26 mouse cellular contexts compared by ENCODE assay signal in genomic region chr11:5476806-5477205, GRCm38 (mm10). TPM values are rescaled to one million over a fixed set of nuclear protein-coding genes. Genes with fewer than 3 reads are reported as not detected.
DNase-seq lines count a peak whose midpoint lies in the region; ATAC-seq and TF ChIP-seq lines count a peak whose summit lies in the region.
"Had no signal": no experiment of that assay in that cellular context is flagged by ENCODE, and none has a peak within 500 bp of the region (broad histone marks: within the 10 kb centered on the region; RNA-seq: fewer than 3 reads in every experiment).

No protein-coding gene starts in this region.

- TF ChIP-seq EP300 in ES-Bruce4 (IDR thresholded peaks at IDR 0.05; ENCODE audit: insufficient read depth, low read depth, low read length) = no peak

- no peak overlapping the region for H3K4me3 ChIP-seq in midbrain, embryonic 11.5 days (ENCODE audit: low read depth, low read length)
- no peak overlapping the region for H3K4me3 ChIP-seq in midbrain, postnatal 0 days (ENCODE audit: low read depth, low read length)
- no peak overlapping the region for H3K4me3 ChIP-seq in ES-Bruce4 (ENCODE audit: low read depth, low read length)
- H3K4me3 ChIP-seq in neural tube, embryonic 15.5 days (replicated peaks) = no peak overlapping the region
- H3K4me3 ChIP-seq: embryonic facial prominence, embryonic 13.5 days; embryonic facial prominence, embryonic 15.5 days; erythroblast, embryonic 14.5 days; forebrain, embryonic 10.5 days; forebrain, embryonic 12.5 days had no signal

- 89% methylated on average over 4 of the region's 4 CpGs for WGBS in midbrain, embryonic 11.5 days
- 92% methylated on average over 4 of the region's 4 CpGs for WGBS in midbrain, postnatal 0 days
- WGBS in neural tube, embryonic 15.5 days = 79% methylated on average over 4 of the region's 4 CpGs

- no peak for ATAC-seq in midbrain, embryonic 11.5 days (ENCODE audit: low FRiP score)
- no peak for ATAC-seq in midbrain, postnatal 0 days (ENCODE audit: low FRiP score)
- no peak for ATAC-seq in neural tube, embryonic 15.5 days (ENCODE audit: low FRiP score)
- ATAC-seq: activated CD4-positive, CD25-positive, alpha-beta regulatory T cell, adult 4 months; CD4-positive, CD25-positive, alpha-beta regulatory T cell, adult 4 months; forebrain, embryonic 14.5 days; forebrain, embryonic 16.5 days; Patski had no signal

- H3K4me2 ChIP-seq in midbrain, embryonic 11.5 days = no peak overlapping the region
- no peak overlapping the region for H3K4me2 ChIP-seq in midbrain, postnatal 0 days (ENCODE audit: low read depth, low read length, poor library complexity, severe bottlenecking)
- H3K4me2 ChIP-seq in neural tube, embryonic 15.5 days = no peak overlapping the region
- H3K4me2 ChIP-seq: embryonic facial prominence, embryonic 13.5 days; embryonic facial prominence, embryonic 15.5 days; forebrain, embryonic 12.5 days had no signal

- no peak for TF ChIP-seq POLR2A in ES-Bruce4 (IDR thresholded peaks at IDR 0.05; ENCODE audit: insufficient read depth, low read length)

- H3K27ac ChIP-seq in midbrain, embryonic 11.5 days (ENCODE audit: low read depth, low read length) = no peak overlapping the region
- no peak overlapping the region for H3K27ac ChIP-seq in midbrain, postnatal 0 days (ENCODE audit: low read depth, low read length)
- no peak overlapping the region for H3K27ac ChIP-seq in ES-Bruce4 (ENCODE audit: insufficient read depth, low read length)
- no peak overlapping the region for H3K27ac ChIP-seq in neural tube, embryonic 15.5 days (replicated peaks)
- H3K27ac ChIP-seq: embryonic facial prominence, embryonic 13.5 days; embryonic facial prominence, embryonic 15.5 days; forebrain, embryonic 10.5 days; forebrain, embryonic 12.5 days had no signal

- no peaks in the 10 kb centered on the region for H3K36me3 ChIP-seq in midbrain, embryonic 11.5 days (ENCODE audit: control insufficient read depth, insufficient read depth, low read length)
- H3K36me3 ChIP-seq in midbrain, postnatal 0 days (ENCODE audit: insufficient read depth, low read length) = no peaks in the 10 kb centered on the region
- H3K36me3 ChIP-seq in ES-Bruce4 (ENCODE audit: control insufficient read depth, insufficient read depth, low read length, poor library complexity, severe bottlenecking) = no peaks in the 10 kb centered on the region
- H3K36me3 ChIP-seq in neural tube, embryonic 15.5 days = no peaks in the 10 kb centered on the region
- H3K36me3 ChIP-seq: embryonic facial prominence, embryonic 13.5 days; embryonic facial prominence, embryonic 15.5 days; forebrain, embryonic 10.5 days; forebrain, embryonic 12.5 days; G1E had no signal

- no peaks in the 10 kb centered on the region for H3K9me3 ChIP-seq in midbrain, embryonic 11.5 days (ENCODE audit: control insufficient read depth, low read length)
- H3K9me3 ChIP-seq in midbrain, postnatal 0 days (ENCODE audit: low read length) = no peaks in the 10 kb centered on the region
- no peaks in the 10 kb centered on the region for H3K9me3 ChIP-seq in ES-Bruce4 (replicated peaks; ENCODE audit: control insufficient read depth, insufficient read depth, low read length, poor library complexity, severe bottlenecking)
- H3K9me3 ChIP-seq in neural tube, embryonic 15.5 days (replicated peaks) = no peaks in the 10 kb centered on the region
- H3K9me3 ChIP-seq: embryonic facial prominence, embryonic 13.5 days; embryonic facial prominence, embryonic 15.5 days; forebrain, embryonic 10.5 days; forebrain, embryonic 12.5 days; G1E had no signal

- no peaks in the 10 kb centered on the region for H3K27me3 ChIP-seq in midbrain, embryonic 11.5 days (ENCODE audit: control insufficient read depth, insufficient read depth, low read length)
- no peaks in the 10 kb centered on the region for H3K27me3 ChIP-seq in midbrain, postnatal 0 days (ENCODE audit: insufficient read depth, low read length)
- no peaks in the 10 kb centered on the region for H3K27me3 ChIP-seq in ES-Bruce4 (ENCODE audit: control insufficient read depth, insufficient read depth, low read length, poor library complexity, severe bottlenecking)
- no peaks in the 10 kb centered on the region for H3K27me3 ChIP-seq in neural tube, embryonic 15.5 days (replicated peaks)
- H3K27me3 ChIP-seq: embryonic facial prominence, embryonic 13.5 days; embryonic facial prominence, embryonic 15.5 days; forebrain, embryonic 12.5 days; Patski had no signal

- no peaks in the 10 kb centered on the region for H3K4me1 ChIP-seq in midbrain, embryonic 11.5 days (ENCODE audit: control insufficient read depth, insufficient read depth, low read length)
- H3K4me1 ChIP-seq in midbrain, postnatal 0 days (ENCODE audit: insufficient read depth, low read length) = no peaks in the 10 kb centered on the region
- H3K4me1 ChIP-seq in ES-Bruce4 (ENCODE audit: control insufficient read depth, insufficient read depth, low read length) = peaks cover 2% of the 10 kb centered on the region
- no peaks in the 10 kb centered on the region for H3K4me1 ChIP-seq in neural tube, embryonic 15.5 days
- H3K4me1 ChIP-seq: embryonic facial prominence, embryonic 13.5 days; embryonic facial prominence, embryonic 15.5 days; forebrain, embryonic 10.5 days; forebrain, embryonic 12.5 days had no signal

- no peak overlapping the region for H3K9ac ChIP-seq in midbrain, embryonic 11.5 days (ENCODE audit: low read length)
- no peak overlapping the region for H3K9ac ChIP-seq in midbrain, postnatal 0 days (replicated peaks; ENCODE audit: low read length, poor library complexity, severe bottlenecking)
- H3K9ac ChIP-seq in ES-Bruce4 (ENCODE audit: low read depth, poor library complexity, severe bottlenecking) = peak overlapping the region; percentile 57; the same call in 1 of the 2 replicates
- no peak overlapping the region for H3K9ac ChIP-seq in neural tube, embryonic 15.5 days (replicated peaks)
- H3K9ac ChIP-seq: embryonic facial prominence, embryonic 13.5 days; embryonic facial prominence, embryonic 15.5 days; forebrain, embryonic 12.5 days had no signal

- TF ChIP-seq CTCF in midbrain, postnatal 0 days (IDR thresholded peaks at IDR 0.05) = no peak
- TF ChIP-seq CTCF in ES-Bruce4 (IDR thresholded peaks at IDR 0.05; ENCODE audit: low read depth, low read length) = no peak

- DNase-seq in midbrain, embryonic 11.5 days (ENCODE audit: low spot score, missing footprints) = peak; percentile 2
- DNase-seq in midbrain, postnatal 0 days (ENCODE audit: low spot score) = no peak
- DNase-seq in thymus, postnatal 25 days = no peak
- DNase-seq: adrenal gland, adult 8-10 months; adrenal gland, postnatal 14 days; adrenal gland, postnatal 36 days; B cell, adult 2 months; cerebellum, adult 11-12 months; cerebellum, adult 2 months; cerebellum, adult 9-10 months; cerebellum, postnatal 10 days; cerebellum, postnatal 36 days; embryo, embryonic 11 days had no signal

RNA-seq across cellular contexts. Expression of gene Znrf3, which starts 32.2 kb away (rescaled TPM):
- 10.4 and 10.8 TPM in 2 replicates for polyA plus RNA-seq in midbrain, embryonic 11.5 days (2014; fragmentation: Nextera tagmentation; extraction: Ambion mirVana)
- 11.0 and 12.5 TPM in 2 replicates for total RNA-seq in midbrain, postnatal 0 days (2014; rRNA removed)
- polyA plus RNA-seq in midbrain, postnatal 0 days (2015; fragmentation: Nextera tagmentation; extraction: Ambion mirVana) = 6.9 and 7.8 TPM in 2 replicates
- polyA plus RNA-seq in ES-Bruce4 (2011; ENCODE audit: insufficient read depth, insufficient read length, low read depth, missing spikeins) = 13.5 and 15.8 TPM in 2 replicates
- 7.2 and 8.5 TPM in 2 replicates for polyA plus RNA-seq in neural tube, embryonic 15.5 days (2015; fragmentation: Nextera tagmentation; extraction: Ambion mirVana)

RNA-seq across cellular contexts. Expression of gene Xbp1, which starts 43.7 kb away (rescaled TPM):
- 126 and 133 TPM in 2 replicates for polyA plus RNA-seq in midbrain, embryonic 11.5 days (2014; fragmentation: Nextera tagmentation; extraction: Ambion mirVana)
- 120 and 124 TPM in 2 replicates for total RNA-seq in midbrain, postnatal 0 days (2014; rRNA removed)
- 89.5 and 97.4 TPM in 2 replicates for polyA plus RNA-seq in midbrain, postnatal 0 days (2015; fragmentation: Nextera tagmentation; extraction: Ambion mirVana)
- 44.0 and 46.7 TPM in 2 replicates for polyA plus RNA-seq in ES-Bruce4 (2011; ENCODE audit: insufficient read depth, insufficient read length, low read depth, missing spikeins)
- polyA plus RNA-seq in neural tube, embryonic 15.5 days (2015; fragmentation: Nextera tagmentation; extraction: Ambion mirVana) = 154 and 184 TPM in 2 replicates
